Mouse (Mus musculus): ENCODE measurements around the gene Cox8b. TPM values are rescaled to one million over a fixed set of nuclear protein-coding genes. Genes with fewer than 3 reads are reported as not detected.

The Cox8b gene
- total RNA-seq (2021): 1,000 to 10,000 TPM; 2,055 to 2,295 TPM
- long read RNA-seq, experiment 1, transcript Cox8b-201 (2 exons, 360 nt): major isoform, 1,009 of 1,030 reads
- long read RNA-seq, experiment 1, partial matches to known transcripts: 7 of 1,030 reads
- long read RNA-seq, experiment 1, other reads (novel, unspliced or antisense): 14 of 1,030 reads
- long read RNA-seq, experiment 2, transcript Cox8b-201 (2 exons, 360 nt): major isoform, 1,308 of 1,346 reads
- long read RNA-seq, experiment 2, partial matches to known transcripts: 18 of 1,346 reads
- long read RNA-seq, experiment 2, other reads (novel, unspliced or antisense): 20 of 1,346 reads

- DNase-seq: peak; percentile 87
- TF ChIP-seq CTCF (IDR thresholded peaks at IDR 0.05): no peak
- H3K4me3 ChIP-seq: peak within 1 kb of the TSS; percentile 75
- peak within 1 kb of the TSS; percentile 97 for H3K27ac ChIP-seq
- intact Hi-C loops (cut with DNase I): loop anchor here (5.0 kb wide), 1 partner anchor 272 kb away; the partner anchor contains the start of gene Rnh1
Observed at GRCm38 (mm10) chr7:140900220-140900619, at the start of gene Cox8b. TSS of gene Cox8b (minus strand) at chr7:140900446.

- H3K27ac ChIP-seq: peak overlapping the region; percentile 92
- no peak for TF ChIP-seq CTCF (IDR thresholded peaks at IDR 0.05)
- no peak overlapping the region for H3K4me3 ChIP-seq
- DNase-seq: no peak
- intact Hi-C loops (cut with DNase I): no loop called here
Observed at GRCm38 (mm10) chr7:140949255-140949654, 49.0 kb upstream of the Cox8b start.

DNA sequence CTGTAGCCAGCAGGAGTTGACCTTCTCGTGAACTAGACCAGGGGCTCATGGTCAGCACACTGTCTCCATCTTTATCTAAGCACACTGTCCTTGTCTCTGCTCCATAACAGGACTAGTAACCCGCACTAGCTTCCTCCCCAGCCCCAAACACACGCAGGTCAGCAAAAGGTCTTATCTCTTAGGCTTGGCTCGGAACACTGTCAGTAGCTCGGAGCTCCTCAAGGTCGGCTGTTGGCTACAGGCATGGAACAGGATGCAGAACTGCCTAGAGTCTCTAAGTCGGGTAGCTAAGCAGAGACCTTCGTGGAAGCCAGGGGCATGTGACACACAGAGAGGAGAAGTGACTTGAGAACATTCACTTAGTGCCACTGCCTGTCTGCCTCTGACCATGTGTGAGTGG, 47.9 kb upstream of the Cox8b start:
- no peak for TF ChIP-seq CTCF (IDR thresholded peaks at IDR 0.05)
- no peak overlapping the region for H3K4me3 ChIP-seq
- intact Hi-C loops (cut with DNase I): no loop called here
- DNase-seq: no peak
- peak overlapping the region; percentile 92 for H3K27ac ChIP-seq

- H3K4me3 ChIP-seq: no peak overlapping the region
- TF ChIP-seq CTCF (IDR thresholded peaks at IDR 0.05): no peak
- H3K27ac ChIP-seq: peak overlapping the region; percentile 92
- intact Hi-C loops (cut with DNase I): no loop called here
- DNase-seq: no peak
Observed at GRCm38 (mm10) chr7:140946980-140947379, 46.7 kb upstream of the Cox8b start.

DNA sequence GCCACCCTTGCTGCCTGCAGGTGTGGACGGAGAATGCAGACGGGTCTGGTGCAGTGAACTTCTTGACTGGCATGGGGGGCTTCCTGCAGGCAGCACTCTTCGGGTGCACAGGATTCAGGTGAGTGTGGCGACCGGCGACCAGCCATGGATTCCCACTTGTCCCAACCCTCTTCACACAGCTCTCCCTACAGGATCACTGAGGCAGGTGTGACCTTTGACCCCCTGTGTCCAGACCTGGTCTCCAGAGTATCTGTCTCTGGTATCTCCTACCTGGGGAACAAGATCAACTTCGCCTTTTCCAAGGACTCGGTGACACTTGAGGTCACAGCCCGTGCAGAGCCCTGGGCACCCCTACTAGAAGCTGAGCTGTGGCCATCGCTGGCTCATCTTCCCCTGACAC, 46.1 kb upstream of the Cox8b start:
- no peak for TF ChIP-seq CTCF (IDR thresholded peaks at IDR 0.05)
- H3K27ac ChIP-seq: peak overlapping the region; percentile 92
- intact Hi-C loops (cut with DNase I): no loop called here
- H3K4me3 ChIP-seq: no peak overlapping the region
- DNase-seq: no peak

GRCm38 (mm10) chr7:140945247-140945646, 45.0 kb upstream of the Cox8b start:
- TF ChIP-seq CTCF (IDR thresholded peaks at IDR 0.05): no peak
- no peak for DNase-seq
- intact Hi-C loops (cut with DNase I): no loop called here
- Histone ChIP-seq H3K4me3 (no peak overlapping the region), H3K27ac (no peak overlapping the region)

GRCm38 (mm10) chr7:140944236-140944635, 44.0 kb upstream of the Cox8b start:
- Histone ChIP-seq H3K4me3 (no peak overlapping the region), H3K27ac (peak overlapping the region; percentile 97; the same call in 1 of the 2 replicates)
- DNase-seq: no peak
- intact Hi-C loops (cut with DNase I): no loop called here
- no peak for TF ChIP-seq CTCF (IDR thresholded peaks at IDR 0.05)

DNA sequence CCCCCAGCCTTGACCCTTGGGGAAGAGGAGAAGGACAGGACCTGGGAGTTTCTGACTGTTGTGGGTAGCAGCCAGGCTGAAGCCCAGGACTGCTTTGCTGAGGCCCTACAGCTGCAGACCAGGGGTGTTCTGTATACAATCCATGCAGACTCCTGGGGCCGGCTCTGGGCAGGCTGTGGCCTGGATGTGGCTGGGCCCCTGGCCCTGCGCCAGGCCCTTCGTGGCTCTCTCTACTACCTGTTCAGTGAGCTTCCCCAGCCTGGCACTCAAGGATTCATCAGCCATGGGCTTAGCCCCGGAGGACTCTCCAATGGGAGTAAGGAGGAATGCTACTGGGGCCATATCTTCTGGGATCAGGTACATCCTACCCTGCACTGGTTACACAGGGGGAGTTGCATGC, 43.1 kb upstream of the Cox8b start:
- Histone ChIP-seq H3K4me3 (peak overlapping the region; percentile 80; the same call in 1 of the 2 replicates), H3K27ac (peak overlapping the region; percentile 97)
- no peak for DNase-seq
- TF ChIP-seq CTCF (IDR thresholded peaks at IDR 0.05): no peak
- intact Hi-C loops (cut with DNase I): no loop called here

DNA sequence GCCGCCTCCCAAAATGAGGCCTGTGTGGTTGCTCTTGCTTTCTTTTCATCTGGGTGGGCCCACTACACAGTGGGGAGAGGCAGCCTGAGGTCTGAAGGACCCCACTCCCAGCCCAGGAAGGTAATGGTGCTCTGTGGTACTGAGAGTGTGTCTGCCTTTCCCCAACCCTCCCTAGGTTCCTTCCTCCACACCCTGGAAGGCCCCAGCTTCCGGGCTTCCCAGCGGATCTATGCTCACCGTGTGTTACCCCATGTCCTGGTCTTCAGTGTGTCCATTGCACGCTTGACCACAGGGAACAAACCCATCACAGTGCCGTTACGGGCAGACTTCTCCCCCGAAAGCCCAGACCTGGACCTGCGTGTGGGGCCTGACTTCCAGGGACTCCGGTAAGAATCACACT, 42.6 kb upstream of the Cox8b start:
- Histone ChIP-seq H3K27ac (peak overlapping the region; percentile 97), H3K4me3 (peak overlapping the region; percentile 80)
- TF ChIP-seq CTCF (IDR thresholded peaks at IDR 0.05): no peak
- intact Hi-C loops (cut with DNase I): no loop called here
- no peak for DNase-seq

DNA sequence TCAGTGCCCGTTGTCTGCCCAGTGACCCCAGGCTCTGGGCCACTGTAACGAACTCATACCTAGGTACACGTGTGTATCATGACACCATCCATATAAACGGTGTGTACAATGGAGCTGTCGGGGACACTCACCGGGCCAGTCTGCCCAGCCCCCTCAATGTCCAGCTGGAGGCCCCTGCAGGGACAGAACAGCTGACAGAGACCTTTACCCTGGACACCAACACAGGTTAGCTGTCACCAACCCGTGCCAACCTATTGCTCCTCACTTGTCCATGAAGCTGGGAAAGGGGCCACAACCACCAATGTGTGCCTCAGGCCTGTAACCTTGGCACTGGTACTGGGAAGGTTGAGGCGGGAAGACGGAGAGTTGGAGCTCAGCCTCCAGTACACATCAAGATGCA, 42.1 kb upstream of the Cox8b start:
- intact Hi-C loops (cut with DNase I): no loop called here
- no peak for TF ChIP-seq CTCF (IDR thresholded peaks at IDR 0.05)
- H3K4me3 ChIP-seq: peak overlapping the region; percentile 80

GRCm38 (mm10) chr7:140941222-140942051, 41.2 kb upstream of the Cox8b start, which contains the start of gene Pgghg:
TSS of gene Pgghg (plus strand) at chr7:140941391.
- Histone ChIP-seq H3K4me3 (peak within 1 kb of the TSS; percentile 80), H3K27ac (peak within 1 kb of the TSS; percentile 97)
- intact Hi-C loops (cut with DNase I): loop anchor here (2.0 kb wide), 1 partner anchor 69 kb away; the partner anchor contains the start of gene Ifitm3
- DNase-seq: peak; percentile 92
- peak; percentile 91 for TF ChIP-seq CTCF (IDR thresholded peaks at IDR 0.05)

More for the DNA sequence above, 42.1 kb upstream of the Cox8b start:
- no peak for DNase-seq
- H3K27ac ChIP-seq: peak overlapping the region; percentile 97

DNA sequence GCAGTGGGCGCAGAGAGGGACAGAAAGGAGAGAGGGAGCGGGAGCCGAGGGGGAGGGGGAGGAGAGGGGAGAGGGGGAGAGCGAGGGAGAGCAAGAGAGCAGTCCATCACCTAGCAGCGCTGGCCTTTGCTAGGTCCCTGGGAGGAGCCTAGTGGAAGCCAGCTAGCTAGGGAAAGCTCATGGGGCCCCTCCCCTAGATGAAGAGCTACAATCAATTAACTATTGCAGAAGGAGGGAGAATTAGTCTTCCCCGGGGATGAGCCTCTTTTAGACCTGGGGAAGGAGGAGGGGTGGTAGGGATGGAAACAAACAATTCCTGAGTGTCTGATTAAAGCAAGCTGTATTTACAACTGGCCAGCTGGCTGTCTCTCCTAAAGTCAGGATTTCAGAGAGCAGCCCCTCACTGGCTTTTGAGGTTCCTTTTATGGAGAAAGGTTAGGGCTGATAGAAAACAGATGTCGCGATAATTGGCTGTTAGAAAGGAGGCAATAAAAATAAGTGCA, 39.5 kb upstream of the Cox8b start:
- TF ChIP-seq CTCF (IDR thresholded peaks at IDR 0.05): no peak
- peak overlapping the region; percentile 97 for H3K27ac ChIP-seq
- intact Hi-C loops (cut with DNase I): loop anchor here (2.0 kb wide), 1 partner anchor 71 kb away; the partner anchor contains the start of gene Ifitm3
- DNase-seq: peak; percentile 56
- no peak overlapping the region for H3K4me3 ChIP-seq

DNA sequence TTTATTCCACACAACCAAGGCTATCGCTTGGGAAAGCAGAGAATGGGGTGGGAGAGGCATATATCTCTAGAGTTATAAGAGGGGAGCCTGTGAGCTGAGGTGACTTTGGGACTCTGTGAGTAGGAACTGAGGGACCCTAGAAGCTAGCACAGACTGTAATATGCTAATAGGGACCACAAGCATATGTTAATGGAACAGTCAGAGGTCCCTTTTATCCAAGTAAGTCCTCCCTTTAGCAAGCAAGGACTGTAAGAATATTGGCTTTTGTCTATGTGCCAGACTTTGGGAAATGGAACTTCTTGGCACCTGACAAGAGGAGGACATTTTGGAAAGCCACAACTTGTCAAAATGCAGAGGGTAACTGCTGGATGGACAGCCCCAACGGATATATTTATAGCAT, 38.6 kb upstream of the Cox8b start:
- Histone ChIP-seq H3K4me3 (no peak overlapping the region), H3K27ac (peak overlapping the region; percentile 97; the same call in 1 of the 2 replicates)
- TF ChIP-seq CTCF (IDR thresholded peaks at IDR 0.05): no peak
- intact Hi-C loops (cut with DNase I): no loop called here
- DNase-seq: no peak

Measured in gastrocnemius, adult 2 months (tissue).